Mouse (Mus musculus): ENCODE results near the gene Gins3.

DNA sequence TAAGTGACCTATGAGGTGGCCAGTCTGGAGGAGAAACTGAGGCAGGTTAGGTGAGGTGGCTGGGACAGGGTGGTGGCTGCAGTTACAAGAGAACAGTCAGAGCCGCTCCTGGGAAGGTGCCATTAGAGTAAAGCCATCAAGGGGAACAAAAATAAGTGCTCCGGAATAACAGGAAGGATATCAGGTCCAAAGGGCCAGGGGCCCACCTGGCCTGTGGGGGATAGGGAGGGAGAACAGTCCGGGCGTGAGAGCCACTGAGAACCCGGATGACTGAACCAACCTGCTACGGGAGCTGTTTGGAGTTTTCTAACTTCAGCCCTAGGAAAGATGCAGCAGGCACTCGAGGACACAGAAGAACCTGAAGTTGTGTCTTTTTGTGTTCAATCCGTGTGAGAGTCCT lies 27.8 kb downstream of the Gins3 start:
- TF ChIP-seq CTCF (IDR thresholded peaks at IDR 0.05; ENCODE audit: low read depth) = no peak
- TF ChIP-seq EP300 (IDR thresholded peaks at IDR 0.05; ENCODE audit: low read depth) = no peak

All from liver, postnatal 0 days (tissue).